In the genomic region with DNA sequence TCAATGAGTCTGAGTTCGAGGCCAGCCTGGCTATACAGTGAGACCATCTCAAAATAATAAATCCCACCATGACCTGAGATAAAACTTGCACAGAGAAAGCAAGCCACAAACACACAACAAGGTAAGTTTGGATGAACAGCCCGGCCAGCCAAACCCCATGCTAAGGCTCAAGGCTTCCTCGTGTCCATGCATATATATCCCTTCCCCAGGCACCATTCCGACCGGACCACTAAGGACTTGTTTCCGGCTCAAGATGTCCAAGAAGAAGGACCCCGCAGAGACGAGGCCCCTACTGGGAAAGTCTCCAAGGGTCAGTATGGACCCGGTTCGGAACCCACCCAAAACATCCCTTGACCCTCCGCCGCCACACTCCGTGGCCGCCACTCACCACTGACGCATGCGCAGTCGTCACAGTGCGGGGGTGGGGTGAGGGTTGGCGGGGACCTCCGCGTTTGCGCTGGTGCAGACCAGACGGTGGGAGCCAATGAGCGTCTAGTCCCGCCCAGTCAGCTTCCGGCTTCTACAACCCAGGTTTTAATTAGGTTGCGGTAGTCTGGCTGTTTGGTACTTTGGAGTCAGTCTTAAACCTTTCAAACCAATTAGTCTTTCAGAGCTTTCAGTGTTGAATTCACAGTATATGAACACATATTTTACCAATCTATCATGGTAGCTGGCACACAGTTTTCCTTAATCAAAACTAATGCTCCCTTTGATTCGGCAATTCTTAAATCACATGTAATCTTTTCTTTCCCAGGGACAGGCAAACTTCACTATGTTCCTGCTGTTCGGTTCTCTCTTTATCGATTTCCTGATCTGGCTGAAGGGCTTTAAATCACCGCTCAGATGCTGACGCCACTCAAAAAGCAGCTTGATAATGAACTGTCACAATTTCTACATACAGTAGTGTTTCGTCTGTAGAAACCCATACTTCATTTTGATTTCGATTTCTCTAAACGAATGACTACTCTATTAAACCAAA, we compare ENCODE assay signal across 8 mouse cellular contexts. TPM values are rescaled to one million over a fixed set of nuclear protein-coding genes. Genes with fewer than 3 reads are reported as not detected.
DNase-seq lines count a peak whose midpoint lies in the region; ATAC-seq lines count a peak whose summit lies in the region.

Gene Eef1akmt1, minus strand, starts transcription at position 458 of the 979 bp plus-strand sequence.

- peak within 1 kb of the TSS; percentile 84 for H3K9ac ChIP-seq in lung, embryonic 16.5 days (ENCODE audit: low read length)

- H3K9me3 ChIP-seq in lung, embryonic 16.5 days (ENCODE audit: control insufficient read depth, low read length): peaks cover 4% of the 10 kb centered on the region; the same call in 1 of the 2 replicates

- DNase-seq in MEL-GATA-1-ER (ENCODE audit: extremely low read depth, low read depth): peak; percentile 85
- DNase-seq in cerebellum, adult 8-10 months: peak; percentile 96
- DNase-seq in forelimb bud, embryonic 11.5 days (ENCODE audit: low read depth, low spot score): peak; percentile 92
- DNase-seq in layer of hippocampus, adult 9-10 months (ENCODE audit: low spot score): peak; percentile 87
- peak; percentile 98 for DNase-seq in ovary, postnatal 10 days (ENCODE audit: low spot score)
- peak; percentile 90 to 92 for DNase-seq in thymus, postnatal 10 days (ENCODE audit: low spot score in 2 of 2)

- H3K27me3 ChIP-seq in lung, embryonic 16.5 days (ENCODE audit: control insufficient read depth, insufficient read depth, low read depth, low read length): no peaks in the 10 kb centered on the region

- peak; percentile 99 for ATAC-seq in hematopoietic stem cell, adult 5-6 weeks (replicated peaks in 1 of 2; ENCODE audit: insufficient read depth in 1 of 2, low FRiP score in 2 of 2, low TSS enrichment in 1 of 2, low read depth in 1 of 2, poor library complexity in 2 of 2, severe bottlenecking in 2 of 2)
- ATAC-seq in lung, embryonic 16.5 days (ENCODE audit: low read depth): peak; percentile 100

- H3K4me2 ChIP-seq in lung, embryonic 16.5 days (ENCODE audit: low read depth, low read length): peak within 1 kb of the TSS; percentile 73

- H3K4me3 ChIP-seq in lung, embryonic 16.5 days (ENCODE audit: low read length): peak within 1 kb of the TSS; percentile 75

- H3K4me1 ChIP-seq in lung, embryonic 16.5 days (replicated peaks; ENCODE audit: control insufficient read depth, insufficient read depth, low read length): peaks cover 4% of the 10 kb centered on the region

- WGBS in lung, embryonic 16.5 days: 5% methylated on average over 35 of the region's 35 CpGs

- H3K27ac ChIP-seq in lung, embryonic 16.5 days (ENCODE audit: low read length): peak within 1 kb of the TSS; percentile 79

- H3K36me3 ChIP-seq in lung, embryonic 16.5 days (ENCODE audit: control insufficient read depth, insufficient read depth, low read length): peaks cover 4% of the 10 kb centered on the region; the same call in 1 of the 2 replicates

RNA-seq across cellular contexts. Expression of gene Eef1akmt1, which starts in this region (rescaled TPM):
- 13.3 and 19.6 TPM in 2 replicates for total RNA-seq in hematopoietic stem cell, adult 5-6 weeks (2017)
- 93.8 and 101 TPM in 2 replicates for polyA plus RNA-seq in lung, embryonic 16.5 days (2015; fragmentation: Nextera tagmentation; extraction: Ambion mirVana)

Comparison
In these comparisons a context has a peak if more than half of its experiments do, and no peak if none do; other contexts are left out.
1. Peak in every context shown above with its lines: DNase-seq, ATAC-seq, H3K4me3 ChIP-seq and H3K27ac ChIP-seq.